Mouse (Mus musculus): Measurements from ENCODE around the gene Nrsn2. TPM values are rescaled to one million over a fixed set of nuclear protein-coding genes. Genes with fewer than 3 reads are reported as not detected.

Nrsn2 gene
- total RNA-seq (2021), result 10 to 100 TPM; 18.7 to 27.1 TPM

DNA sequence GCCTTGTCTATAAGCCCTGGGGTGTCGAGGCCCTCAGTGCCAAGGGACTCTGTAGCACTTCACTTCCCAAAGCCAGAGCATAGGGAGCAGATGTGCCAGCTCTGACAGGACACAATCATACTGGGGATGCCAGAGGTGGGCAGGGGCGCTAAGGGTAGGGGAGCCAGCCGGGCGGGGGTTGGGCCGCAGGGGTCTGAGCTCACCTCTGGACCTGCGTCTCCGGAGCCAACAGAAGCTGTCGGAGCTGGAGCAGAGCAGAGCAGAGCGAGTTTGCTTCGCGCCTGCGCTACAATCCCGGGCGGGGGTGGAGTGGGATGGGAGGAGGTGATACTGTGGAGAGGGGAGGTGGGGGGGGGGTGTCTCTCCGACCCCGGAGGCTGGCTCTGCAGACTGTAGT lies at the start of gene Nrsn2:
TSS of gene Nrsn2 (minus strand) at position 294 of the 397 bp plus-strand sequence.
- DNase-seq, result peak; percentile 57
- intact Hi-C loops (cut with DNase I), result no loop called here

DNA sequence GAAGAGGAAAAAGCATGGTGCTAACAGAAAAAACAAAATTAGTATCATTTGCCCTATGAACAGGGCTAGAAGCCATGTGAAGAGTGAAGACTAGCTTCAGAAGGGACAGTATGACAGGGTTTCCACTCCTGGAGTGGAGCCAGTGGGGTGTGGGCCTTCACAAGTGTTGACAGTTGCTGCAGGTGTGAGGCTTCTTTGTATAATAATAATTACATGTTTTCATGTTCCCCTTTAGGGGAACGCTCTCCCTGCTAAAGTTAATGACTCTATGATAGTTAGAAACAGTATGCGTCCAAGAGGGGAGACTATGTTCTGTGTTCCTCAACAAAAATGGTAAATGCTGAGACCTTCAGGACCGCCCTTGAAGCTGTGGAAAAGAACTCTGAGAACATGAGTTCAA lies 39.3 kb upstream of the Nrsn2 start:
- intact Hi-C loops (cut with DNase I), result no loop called here
- DNase-seq, result no peak

DNA sequence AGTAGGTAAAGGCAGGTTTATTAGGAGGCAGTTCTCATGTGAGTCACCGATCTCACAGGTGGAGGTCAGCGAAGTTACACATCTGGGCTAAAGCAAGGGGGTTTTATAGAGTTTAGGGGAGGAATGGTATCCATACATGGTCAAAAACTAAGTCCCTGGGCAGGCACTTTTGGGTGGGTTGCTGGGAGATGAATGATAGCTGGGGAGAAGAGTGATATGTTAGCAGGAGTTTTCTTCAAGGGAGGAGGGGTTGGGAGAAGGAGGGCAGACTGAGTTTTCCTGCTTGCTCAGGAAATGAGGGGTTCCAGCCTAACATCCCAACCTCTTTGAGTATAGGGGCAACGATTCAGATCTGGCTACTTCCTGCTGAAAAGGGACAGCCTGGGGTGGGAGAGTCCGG lies 38.8 kb upstream of the Nrsn2 start, which contains the start of gene 6820408C15Rik:
TSS of gene 6820408C15Rik (plus strand) at position 301 of the 400 bp plus-strand sequence.
- DNase-seq, result no peak
- intact Hi-C loops (cut with DNase I), result no loop called here

DNA sequence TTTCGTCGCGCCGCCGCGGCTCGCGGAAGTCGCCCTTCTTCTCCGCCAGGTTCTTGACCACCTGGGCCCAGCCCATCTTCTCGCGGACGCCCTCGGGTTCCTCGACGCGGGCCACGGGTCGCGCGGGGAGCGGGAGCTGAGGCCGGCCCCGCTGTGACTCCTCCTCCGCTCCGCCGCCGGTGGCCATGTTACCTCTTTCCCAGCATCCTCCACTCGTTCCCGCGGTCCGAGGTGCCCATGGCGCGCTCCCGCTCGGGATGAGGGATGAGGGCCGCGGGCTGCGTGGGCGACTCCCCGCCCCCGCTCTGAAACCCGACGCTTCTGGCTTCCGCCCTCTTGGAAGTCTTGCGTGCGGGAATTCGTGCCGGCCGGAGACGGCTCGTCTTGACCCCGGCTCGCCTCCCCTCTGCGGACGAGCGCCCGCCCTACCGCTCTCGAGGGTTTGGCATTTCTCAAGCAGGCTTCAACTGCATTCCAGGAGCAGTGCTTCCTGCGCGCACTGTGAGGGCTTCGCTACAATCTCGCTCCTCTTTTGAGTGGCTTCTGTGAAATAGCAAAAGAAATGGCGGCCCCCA lies 38.2 kb upstream of the Nrsn2 start, which contains the start of gene Zcchc3:
TSS of gene Zcchc3 (minus strand) at position 437 of the 575 bp plus-strand sequence.
- DNase-seq, result peak; percentile 91
- intact Hi-C loops (cut with DNase I), result no loop called here

DNA sequence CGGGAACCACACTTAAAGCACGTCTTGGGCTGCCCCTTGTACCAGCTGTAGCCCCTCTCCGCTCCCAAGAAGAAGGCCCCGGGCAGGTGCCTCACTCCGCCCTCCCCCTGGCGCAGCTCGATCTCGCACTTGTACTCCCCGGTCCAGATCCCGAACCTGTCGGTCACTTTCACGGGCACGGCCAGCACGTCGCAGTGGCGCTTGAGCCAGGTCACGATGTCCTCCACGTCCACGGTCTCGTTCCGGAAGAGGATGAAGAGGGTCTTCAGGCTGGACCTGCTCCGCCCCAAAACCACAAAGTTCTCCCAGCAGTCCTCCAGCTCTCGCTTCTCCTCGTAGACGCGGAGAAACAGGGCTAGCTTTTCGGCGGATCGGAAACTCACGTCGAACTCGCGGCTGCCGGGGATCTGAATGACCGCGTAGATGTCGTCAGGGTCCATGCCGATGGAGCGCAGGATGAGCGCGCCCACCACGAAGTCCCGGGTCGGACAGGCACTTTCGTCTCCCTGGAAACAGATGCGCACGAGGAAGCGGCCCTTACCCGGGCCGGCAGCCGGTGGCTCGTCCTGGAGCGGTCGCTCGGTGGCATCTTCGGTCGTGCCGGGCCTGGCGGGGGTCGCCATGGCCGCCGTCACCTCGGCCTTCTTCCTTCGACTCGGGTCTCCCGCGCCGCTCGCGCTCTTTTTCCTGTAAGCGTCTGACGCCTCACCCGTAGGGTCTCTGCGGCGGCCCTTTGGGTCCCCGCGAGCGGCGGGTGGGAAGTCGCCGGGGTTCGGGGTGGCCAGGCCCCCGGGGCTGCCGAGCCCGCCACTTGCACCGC lies 37.5 kb upstream of the Nrsn2 start:
- DNase-seq, result peak; percentile 45
- intact Hi-C loops (cut with DNase I), result no loop called here

DNA sequence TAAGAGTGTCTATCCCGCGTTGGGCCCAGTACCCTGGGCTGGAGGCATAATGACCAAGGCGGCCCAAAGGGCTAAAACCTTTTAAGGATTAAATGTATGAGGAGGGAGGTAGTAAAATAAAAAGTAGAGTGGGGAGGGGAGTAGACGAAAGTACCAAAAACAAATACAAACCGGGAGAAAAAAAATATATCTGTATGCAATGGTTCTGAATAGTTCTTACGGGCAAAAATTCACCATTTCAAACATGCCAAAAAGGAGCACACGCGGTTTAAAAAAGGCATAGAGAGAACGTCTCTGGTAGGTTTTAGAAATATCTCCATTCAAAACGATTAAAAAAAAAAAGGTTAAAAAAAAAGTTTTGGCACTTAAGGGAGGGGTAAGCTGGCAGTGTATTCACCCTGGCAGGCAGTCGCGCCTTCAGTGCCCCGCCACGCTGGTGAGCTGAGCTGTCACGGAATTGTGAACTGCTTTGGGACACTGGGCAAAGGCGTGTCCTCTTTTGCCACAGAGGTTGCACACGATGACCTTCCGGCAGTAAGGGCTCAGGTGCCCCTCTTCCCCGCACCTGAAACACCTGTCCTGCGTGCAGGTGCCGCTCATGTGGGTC lies 36.8 kb upstream of the Nrsn2 start:
- intact Hi-C loops (cut with DNase I), result no loop called here
- no peak for DNase-seq

DNA sequence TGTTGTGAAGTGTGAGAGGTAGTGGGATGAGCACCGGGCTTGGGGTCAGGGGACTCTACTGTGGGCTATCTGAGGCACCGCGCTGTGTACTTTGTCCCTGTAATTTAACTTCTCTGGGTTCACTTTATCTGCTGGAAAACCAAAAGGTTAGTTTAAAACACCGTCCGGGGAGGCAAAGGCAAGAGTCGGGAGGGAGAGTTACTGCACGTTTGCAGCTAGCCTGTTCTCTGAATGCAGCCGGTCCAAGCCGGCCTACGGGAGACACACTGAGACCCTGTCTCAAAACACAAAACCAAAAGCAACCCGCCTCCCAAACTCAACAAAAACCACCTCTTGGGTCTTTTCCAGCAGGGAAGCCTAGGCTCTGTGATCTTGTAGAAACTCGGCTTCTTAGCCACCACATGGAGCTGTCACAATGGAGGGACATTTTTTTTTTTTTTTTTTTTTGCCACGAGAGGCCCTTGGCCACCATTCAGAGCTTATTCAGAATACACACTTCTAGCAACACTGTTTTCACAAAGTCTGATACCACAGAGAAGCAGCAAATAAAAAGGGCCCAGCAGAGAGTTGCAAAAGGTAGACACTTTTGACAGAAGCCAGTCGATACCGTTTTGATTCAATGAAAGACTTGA lies 36.2 kb upstream of the Nrsn2 start:
- intact Hi-C loops (cut with DNase I), result no loop called here
- DNase-seq, result no peak

DNA sequence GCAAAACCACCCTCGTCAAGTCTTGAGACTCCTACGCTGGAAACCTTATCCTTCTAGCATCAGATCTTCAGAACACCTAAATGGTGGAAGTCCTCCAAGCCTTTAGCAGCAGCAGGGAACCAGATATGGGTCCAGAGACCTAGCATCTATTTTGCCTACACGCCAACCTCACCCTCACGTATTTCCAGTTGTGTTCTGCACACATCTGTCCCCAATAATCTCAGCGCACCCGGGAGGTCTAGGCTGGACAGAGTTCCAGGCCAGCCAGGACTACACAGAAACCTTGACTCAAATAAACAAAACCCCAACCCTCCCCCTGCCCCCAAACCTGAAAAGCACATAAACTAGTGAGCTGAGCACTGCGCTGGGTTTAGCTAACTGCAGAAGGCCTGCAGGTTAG lies 35.0 kb upstream of the Nrsn2 start:
- intact Hi-C loops (cut with DNase I), result no loop called here
- no peak for DNase-seq

DNA sequence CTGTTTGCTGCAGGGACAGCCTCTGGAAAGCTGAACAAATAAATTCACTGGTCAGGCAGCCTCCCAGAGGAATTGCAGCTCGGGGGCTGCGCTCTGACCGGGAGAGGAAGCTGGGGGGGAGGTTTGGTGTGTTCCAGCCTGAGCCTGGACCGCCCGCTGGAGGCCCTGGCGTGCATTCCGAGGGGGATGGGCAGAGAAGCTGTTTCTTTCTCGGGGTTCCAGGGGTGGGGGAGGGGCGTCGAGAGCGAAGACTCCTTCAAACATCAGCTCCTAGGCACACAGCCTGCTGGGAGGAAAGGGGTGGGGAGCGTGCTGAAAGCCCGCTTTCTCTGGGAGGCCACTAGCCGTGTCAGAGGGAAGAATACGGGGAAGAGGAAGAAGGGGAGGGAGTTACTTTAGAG lies 34.5 kb upstream of the Nrsn2 start:
- intact Hi-C loops (cut with DNase I), result no loop called here

DNA sequence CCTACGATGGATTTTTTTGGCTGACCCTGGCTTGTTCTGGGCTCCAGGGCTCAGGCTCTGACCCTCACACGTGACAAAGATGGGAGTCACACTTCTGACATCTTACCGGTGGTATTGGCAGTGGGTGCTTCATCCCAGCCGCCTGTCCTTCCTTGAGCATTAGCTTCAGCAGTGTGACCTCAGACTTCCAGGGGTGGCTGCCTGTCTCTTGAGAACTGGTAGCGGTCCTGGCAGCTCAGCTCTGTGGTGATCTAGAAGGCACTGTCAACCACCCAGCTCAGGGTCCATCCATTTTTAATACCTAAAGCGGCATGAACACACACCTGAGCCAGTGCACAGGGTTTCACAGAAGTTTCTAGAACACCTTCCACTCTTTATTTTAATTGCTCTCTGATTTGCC lies 33.3 kb upstream of the Nrsn2 start:
- intact Hi-C loops (cut with DNase I), result no loop called here
- no peak for DNase-seq

More for the DNA sequence above, 34.5 kb upstream of the Nrsn2 start:
- DNase-seq, result peak; percentile 92

DNA sequence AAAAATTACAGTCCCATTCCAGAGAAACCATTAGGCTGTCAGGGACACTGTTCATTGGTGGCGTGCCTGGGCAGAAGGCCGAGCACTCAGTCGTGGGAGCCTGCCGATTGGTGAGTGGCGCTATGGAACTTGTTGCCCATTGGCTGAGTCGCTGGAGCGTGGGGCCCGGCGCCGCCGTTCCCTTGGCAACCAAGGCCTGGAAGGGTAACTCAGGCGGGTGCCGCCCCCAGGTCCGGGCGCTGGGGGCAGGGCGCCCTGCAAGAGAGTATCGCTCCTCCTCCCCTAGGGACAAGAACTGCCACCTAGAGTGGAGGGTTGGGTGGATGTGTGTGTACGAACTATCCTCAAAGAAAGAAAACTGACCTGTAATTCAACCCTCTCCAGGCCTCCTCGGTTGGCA lies 29.7 kb upstream of the Nrsn2 start:
- DNase-seq, result peak; percentile 96
- intact Hi-C loops (cut with DNase I), result no loop called here

DNA sequence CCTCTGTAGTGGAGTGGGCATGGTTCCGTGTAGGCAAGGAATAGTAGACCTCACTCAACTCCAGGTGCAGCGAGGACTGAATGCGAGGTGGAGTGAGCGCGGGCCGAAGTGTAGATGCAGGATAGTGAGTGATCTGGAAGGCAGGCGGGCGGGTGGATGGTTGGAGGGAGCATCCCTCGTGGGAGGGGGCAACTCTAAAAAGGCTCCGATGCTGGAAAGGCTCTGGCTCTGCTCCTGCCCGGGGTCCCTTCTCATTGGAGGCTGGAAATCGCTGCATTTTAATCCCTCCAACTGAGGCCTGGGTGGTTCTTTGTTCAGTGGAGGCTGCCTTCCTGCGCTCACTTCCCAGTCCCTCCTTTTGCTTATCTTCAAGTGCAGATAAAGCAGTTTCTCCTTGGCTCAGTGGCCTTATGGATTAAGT lies 22.7 kb upstream of the Nrsn2 start:
- DNase-seq, result no peak
- intact Hi-C loops (cut with DNase I), result no loop called here

DNA sequence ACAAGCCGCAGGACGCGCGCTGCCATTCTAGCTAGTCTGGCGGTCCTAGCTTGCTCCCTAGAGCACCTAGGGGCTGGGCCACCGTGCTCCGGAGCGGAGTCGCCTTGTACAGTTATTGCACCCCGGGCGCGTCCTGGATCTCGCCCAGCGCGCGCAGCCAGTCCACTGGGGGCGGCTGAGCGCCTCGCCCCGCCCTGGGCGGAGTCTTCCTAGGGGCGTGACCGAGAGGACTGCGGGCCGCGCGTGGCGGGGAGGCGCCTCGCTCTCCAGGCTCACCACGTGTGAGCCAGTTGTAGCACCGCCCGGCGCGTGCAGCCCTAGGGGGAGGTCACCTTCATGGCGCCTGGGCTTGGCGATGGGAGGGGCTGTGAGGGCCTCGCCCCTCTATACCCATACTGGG lies 22.3 kb upstream of the Nrsn2 start:
- DNase-seq, result peak; percentile 93
- intact Hi-C loops (cut with DNase I), result no loop called here

DNA sequence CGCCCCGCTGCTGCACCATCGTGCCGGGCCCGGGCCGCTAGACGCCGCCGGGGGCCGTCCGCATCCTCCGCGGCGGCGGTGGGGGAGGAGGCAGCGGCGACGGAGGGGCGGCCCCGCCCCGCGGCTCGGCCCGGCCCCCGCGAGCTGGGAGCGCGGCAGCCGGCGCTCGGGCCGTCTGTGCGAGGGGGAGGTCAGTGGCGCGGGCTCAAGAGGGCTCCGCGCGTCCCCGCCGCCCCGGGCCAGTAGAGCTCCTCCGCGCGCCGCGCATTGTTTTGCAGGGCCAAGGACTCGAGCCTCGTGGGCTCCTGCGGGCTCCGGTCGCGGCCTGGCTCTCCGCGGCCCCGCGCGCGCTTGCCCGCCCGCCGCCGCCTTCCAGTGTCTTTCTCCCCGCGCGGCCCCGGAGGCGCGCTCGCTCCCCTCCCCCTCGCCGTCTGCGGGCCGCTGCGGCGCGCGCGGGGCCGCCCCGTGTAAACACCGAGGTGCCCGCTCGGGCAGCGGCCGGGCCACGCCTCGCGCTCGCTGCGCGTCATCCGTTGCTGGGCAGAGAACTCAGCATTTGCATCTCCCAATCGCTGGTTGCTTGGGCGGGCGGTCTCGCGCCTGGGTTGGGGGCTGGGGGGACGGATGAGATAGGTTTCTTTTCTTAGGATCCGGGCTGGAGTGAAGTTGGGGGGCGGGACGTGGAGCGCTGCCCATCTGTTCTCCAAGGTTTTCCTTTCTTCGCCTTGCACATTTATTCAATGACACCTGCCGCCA lies 21.4 kb upstream of the Nrsn2 start, which contains the start of gene Sox12:
TSS of gene Sox12 (minus strand) at position 384 of the 756 bp plus-strand sequence.
- intact Hi-C loops (cut with DNase I), result no loop called here
- peak; percentile 99 for DNase-seq

DNA sequence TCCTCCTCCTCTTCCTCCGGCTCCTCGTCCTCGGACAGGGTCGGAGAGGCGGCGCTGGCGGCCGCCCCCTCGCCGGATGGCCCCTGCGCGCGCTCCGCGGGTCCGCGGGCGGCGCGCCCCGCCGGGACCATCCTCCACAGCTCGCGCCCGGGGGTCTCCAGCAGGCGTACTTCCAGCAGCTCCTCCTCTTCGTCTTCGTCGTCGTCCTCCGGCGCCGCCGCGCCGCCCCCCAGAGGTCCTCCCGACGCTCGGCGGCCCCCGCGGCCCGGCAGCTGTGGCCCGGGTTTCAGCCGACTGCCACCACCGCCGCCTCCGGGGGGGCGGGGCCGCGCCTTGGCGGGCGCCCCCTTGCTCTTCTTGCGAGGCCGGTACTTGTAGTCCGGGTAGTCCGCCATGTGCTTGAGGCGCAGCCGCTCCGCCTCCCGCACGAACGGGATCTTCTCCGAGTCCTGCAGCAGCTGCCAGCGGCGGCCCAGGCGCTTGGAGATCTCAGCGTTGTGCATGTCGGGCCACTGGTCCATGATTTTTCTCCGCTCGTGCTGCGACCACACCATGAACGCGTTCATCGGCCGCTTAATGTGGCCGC lies 20.7 kb upstream of the Nrsn2 start:
- peak; percentile 91 for DNase-seq
- intact Hi-C loops (cut with DNase I), result no loop called here

DNA sequence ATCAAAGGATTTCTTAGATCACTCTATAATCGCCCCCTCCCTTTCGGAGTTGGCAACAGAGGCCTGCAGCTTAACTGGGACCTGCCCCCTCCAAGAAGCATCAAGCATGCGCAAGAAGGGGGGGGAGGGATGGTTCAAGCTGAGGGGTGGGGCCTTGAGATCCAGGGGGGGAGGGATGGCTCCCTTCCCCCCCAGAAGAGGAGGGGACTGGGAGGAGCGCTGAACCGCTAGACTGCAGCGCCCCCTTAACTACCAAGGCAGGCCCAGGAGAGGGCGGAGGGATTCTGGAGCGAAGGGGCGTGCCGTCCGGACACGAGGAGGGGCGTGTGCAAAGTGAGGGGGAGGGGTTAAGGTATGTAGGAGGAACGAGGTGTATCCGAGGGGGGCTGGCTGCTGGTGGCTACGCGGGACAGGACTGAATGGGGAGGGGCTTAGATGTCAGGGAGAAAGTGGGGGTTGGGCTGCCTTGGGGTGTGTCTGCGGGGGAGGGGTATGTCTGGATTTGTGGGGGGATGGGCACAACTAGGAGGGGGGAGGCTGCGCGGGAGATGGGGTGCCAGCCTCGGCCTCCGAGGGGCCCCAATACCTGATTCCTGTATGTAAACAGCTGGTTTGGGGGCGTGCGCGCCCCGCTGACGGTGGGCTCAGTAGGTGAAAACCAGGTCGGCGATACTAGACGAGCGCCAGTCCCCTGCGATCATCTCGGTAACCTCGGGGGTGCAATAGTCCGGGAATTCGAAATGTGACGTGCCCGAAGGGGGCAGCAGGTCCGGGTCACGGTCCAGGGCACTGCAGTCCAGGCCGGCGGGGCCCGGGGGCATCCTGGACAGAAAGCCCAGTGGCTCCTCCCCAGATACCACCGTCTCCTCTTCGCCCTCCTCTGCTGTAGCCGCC lies 19.9 kb upstream of the Nrsn2 start:
- intact Hi-C loops (cut with DNase I), result no loop called here
- DNase-seq, result peak; percentile 96

DNA sequence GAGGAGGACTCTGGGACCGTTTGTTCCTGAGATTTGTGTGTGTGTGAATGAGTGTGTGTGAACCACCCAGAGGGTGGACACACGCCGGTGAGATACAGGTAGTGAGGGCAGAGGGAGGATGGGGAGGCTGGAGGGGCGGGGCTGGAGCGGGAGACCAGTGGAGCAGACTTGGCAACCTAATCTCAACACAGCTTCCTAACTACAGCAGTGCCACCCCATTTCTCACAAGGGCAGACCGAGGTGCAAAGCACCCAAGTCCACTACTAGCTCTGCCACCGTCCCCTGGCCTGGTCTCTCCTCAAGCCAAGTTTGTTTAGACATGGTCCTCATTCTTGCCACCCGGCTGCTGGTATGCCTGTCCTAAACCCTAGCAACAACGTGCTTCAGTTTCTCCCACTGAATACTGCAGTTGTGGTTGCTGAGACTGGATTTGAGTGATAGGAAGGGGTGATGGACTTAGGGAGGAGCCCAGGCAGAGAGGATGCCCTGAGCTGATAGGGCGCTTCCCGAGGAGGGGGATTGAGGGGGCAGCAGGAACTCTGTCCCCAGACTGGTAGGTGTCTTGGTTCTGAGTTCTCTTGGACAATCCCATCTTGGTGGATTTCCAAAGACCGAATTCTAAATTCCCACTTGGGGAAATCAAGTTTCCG lies 19.0 kb upstream of the Nrsn2 start:
- DNase-seq, result no peak
- intact Hi-C loops (cut with DNase I), result no loop called here

DNA sequence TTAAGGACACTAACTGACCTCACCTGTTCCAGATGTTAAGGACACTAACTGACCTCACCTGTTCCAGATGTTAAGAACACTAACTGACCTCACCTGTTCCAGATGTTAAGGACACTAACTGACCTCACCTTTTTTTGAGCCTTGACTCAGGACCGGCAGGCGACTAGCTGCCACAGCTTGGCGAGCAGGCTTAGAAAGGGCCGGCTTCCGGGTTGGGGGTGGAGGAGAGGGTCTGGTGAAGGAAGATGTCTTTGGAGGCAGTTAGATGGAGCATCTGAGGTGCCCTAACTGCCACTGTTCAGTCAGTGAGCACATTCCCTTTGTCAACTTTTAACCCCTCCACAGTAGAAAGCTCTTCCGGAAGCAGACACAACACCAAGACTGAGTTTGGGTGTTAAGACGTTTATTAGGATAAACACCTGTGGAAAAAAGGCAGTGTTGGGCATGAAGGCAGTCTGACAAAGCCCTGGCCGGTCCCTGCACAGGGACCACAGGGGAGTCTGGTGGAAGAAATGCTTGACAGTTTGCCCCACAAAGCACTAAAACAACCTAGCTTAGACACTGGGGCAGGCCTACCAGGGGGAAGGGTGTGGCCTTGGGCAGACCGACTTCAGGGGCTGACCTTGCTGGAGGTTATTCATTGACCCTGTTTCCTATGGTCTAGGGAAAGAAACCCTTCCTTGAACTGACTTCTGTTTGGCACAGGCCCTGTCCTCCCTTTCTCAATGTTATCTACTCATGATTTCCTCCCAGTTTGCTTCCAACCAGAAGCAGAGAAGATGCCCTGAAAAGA lies 17.0 kb upstream of the Nrsn2 start:
- intact Hi-C loops (cut with DNase I), result loop anchor here (5.0 kb wide), 1 partner anchor 44 kb away; no protein-coding TSS in a partner anchor
- no peak for DNase-seq

Measured in left cerebral cortex, postnatal 4 days (tissue).